Mouse (Mus musculus) right cerebral cortex, postnatal 10 days (tissue): ENCODE data around the gene Esd.

Source experiments
- DNase-seq, 2 experiments: peaks; one replicate each; pipeline ENCODE4 v3.0.0; 2021; ENCODE audit warnings: low spot score in 2 of 2

Esd gene

GRCm38 (mm10) chr14:74794931-74795330 lies 62.8 kb downstream of the Esd start:
- no peak for DNase-seq

GRCm38 (mm10) chr14:74797386-74798062 lies 65.4 kb downstream of the Esd start:
- DNase-seq: no peak

GRCm38 (mm10) chr14:74798063-74798890 lies 66.2 kb downstream of the Esd start:
- no peak for DNase-seq
